Mouse (Mus musculus) lung, postnatal 0 days (tissue): ENCODE data around the gene Serping1. TPM values are rescaled to one million over a fixed set of nuclear protein-coding genes. Genes with fewer than 3 reads are reported as not detected.

Source experiments
- ATAC-seq: fragments of 200-750 bp; cut with Nextera tagmentation; 2 replicates; pipeline ENCODE4 v1.8.0; 2017; ENCODE audit warnings: moderate library complexity
- DNase-seq: peaks from one replicate; pipeline ENCODE4 v3.0.0-alpha.2; 2016; ENCODE audit warnings: low spot score
- H3K27ac ChIP-seq: fragments of 300-500 bp; sonication (generic); 2 replicates; pipeline ENCODE4 v1.5.1; 2014; ENCODE audit warnings: antibody characterized with exemption, mild to moderate bottlenecking, low read length, mixed read lengths
- H3K27me3 ChIP-seq: fragments of 300-500 bp; sonication (generic); replicated peaks from 2 replicates; pipeline ENCODE4 v1.6.1; 2014; ENCODE audit warnings: low read length, mixed read lengths; ENCODE audit not compliant: insufficient read depth
- H3K36me3 ChIP-seq: fragments of 300-500 bp; sonication (generic); 2 replicates; pipeline ENCODE4 v1.6.1; 2014; ENCODE audit warnings: low read length, mixed read lengths; ENCODE audit not compliant: insufficient read depth
- H3K4me1 ChIP-seq: fragments of 300-500 bp; sonication (generic); 2 replicates; pipeline ENCODE4 v1.6.1; 2014; ENCODE audit warnings: antibody characterized with exemption, low read depth, low read length, mixed read lengths; ENCODE audit not compliant: insufficient read depth
- H3K4me2 ChIP-seq: fragments of 300-500 bp; sonication (generic); replicated peaks from 2 replicates; pipeline ENCODE4 v1.6.1; 2014; ENCODE audit warnings: low read depth, mild to moderate bottlenecking, low read length, moderate library complexity, mixed read lengths
- H3K4me3 ChIP-seq: fragments of 300-500 bp; sonication (generic); 2 replicates; pipeline ENCODE4 v1.5.1; 2014; ENCODE audit warnings: low read depth, low read length
- H3K9ac ChIP-seq: fragments of 300-500 bp; sonication (generic); replicated peaks from 2 replicates; pipeline ENCODE4 v1.6.1; 2014; ENCODE audit warnings: low read depth, mild to moderate bottlenecking
- H3K9me3 ChIP-seq: fragments of 300-500 bp; sonication (generic); 2 replicates; pipeline ENCODE4 v1.6.1; 2016; ENCODE audit warnings: low read length, mixed read lengths
- CTCF ChIP-seq: IDR thresholded peaks from 2 replicates; pipeline ENCODE4 v1.5.1; 2016; ENCODE audit warnings: antibody characterized with exemption, mild to moderate bottlenecking
- EP300 ChIP-seq: IDR thresholded peaks from 2 replicates; pipeline ENCODE4 v1.6.1; 2016; ENCODE audit warnings: antibody characterized with exemption, mild to moderate bottlenecking, control low read depth
- WGBS: fragments of 180-500 bp; shearing (Covaris S2); extraction: QIAGEN DNeasy Blood & Tissue Kit; methylation state at CpG from one replicate; pipeline ENCODE4 v1.1.7; 2014; 5-methylcytosine and 5-hydroxymethylcytosine counted together
- polyA plus RNA-seq: library from polyadenylated mRNA; unstranded; fragments of >200 nt; fragmentation: Nextera tagmentation; extraction: Ambion mirVana; gene quantifications from 2 replicates; pipeline ENCODE4 v1.2.1, GENCODE M21; 2015

Serping1 gene
- polyA plus RNA-seq, 1 experiment from 2014 or later, result 283 TPM

GRCm38 (mm10) chr2:84792516-84792915 lies 17.3 kb upstream of the Serping1 start:
- H3K36me3 ChIP-seq, result no peaks in the 10 kb centered on the region
- 0 out of 2 replicates have a peak, but pooled peaks cover 3% of the 10 kb centered on the region for H3K4me1 ChIP-seq
- no peak for TF ChIP-seq CTCF
- TF ChIP-seq EP300, result no peak; the same call in 1 of the 2 replicates
- H3K4me2 ChIP-seq, result no peak overlapping the region
- no peaks in the 10 kb centered on the region for H3K9me3 ChIP-seq
- peak; percentile 68 for ATAC-seq
- WGBS, result 25% methylated on average over 3 of the region's 3 CpGs
- H3K27me3 ChIP-seq, result no peaks in the 10 kb centered on the region
- peak; percentile 63 for DNase-seq
- H3K9ac ChIP-seq, result no peak overlapping the region
- H3K27ac ChIP-seq, result no peak overlapping the region
- no peak overlapping the region for H3K4me3 ChIP-seq

GRCm38 (mm10) chr2:84790418-84790817 lies 15.2 kb upstream of the Serping1 start:
- TF ChIP-seq EP300, result no peak
- TF ChIP-seq CTCF, result no peak
- Histone ChIP-seq H3K27me3 (no peaks in the 10 kb centered on the region), H3K27ac (no peak overlapping the region), H3K4me3 (no peak overlapping the region), H3K36me3 (no peaks in the 10 kb centered on the region), H3K4me2 (no peak overlapping the region), H3K9ac (no peak overlapping the region), H3K9me3 (no peaks in the 10 kb centered on the region), H3K4me1 (0 out of 2 replicates have a peak, but pooled peaks cover 3% of the 10 kb centered on the region)
- 58% methylated on average over 9 of the region's 9 CpGs for WGBS
- DNase-seq (no peak), ATAC-seq (no peak)

- H3K9me3 ChIP-seq, result no peaks in the 10 kb centered on the region
- TF ChIP-seq CTCF, result no peak
- TF ChIP-seq EP300, result no peak
- H3K27me3 ChIP-seq, result no peaks in the 10 kb centered on the region
- DNase-seq (peak; percentile 65), ATAC-seq (peak; percentile 23)
- H3K27ac ChIP-seq, result 0 out of 2 replicates have a peak overlapping the region, but pooled peaks have one; percentile 3
- 0 out of 2 replicates have a peak, but pooled peaks cover 3% of the 10 kb centered on the region for H3K4me1 ChIP-seq
- H3K9ac ChIP-seq, result no peak overlapping the region
- H3K4me2 ChIP-seq, result no peak overlapping the region
- H3K4me3 ChIP-seq, result no peak overlapping the region
- H3K36me3 ChIP-seq, result no peaks in the 10 kb centered on the region
- WGBS, result 58% methylated on average over 3 of the region's 3 CpGs
Measured at GRCm38 (mm10) chr2:84788316-84788715, 13.1 kb upstream of the Serping1 start.

DNA sequence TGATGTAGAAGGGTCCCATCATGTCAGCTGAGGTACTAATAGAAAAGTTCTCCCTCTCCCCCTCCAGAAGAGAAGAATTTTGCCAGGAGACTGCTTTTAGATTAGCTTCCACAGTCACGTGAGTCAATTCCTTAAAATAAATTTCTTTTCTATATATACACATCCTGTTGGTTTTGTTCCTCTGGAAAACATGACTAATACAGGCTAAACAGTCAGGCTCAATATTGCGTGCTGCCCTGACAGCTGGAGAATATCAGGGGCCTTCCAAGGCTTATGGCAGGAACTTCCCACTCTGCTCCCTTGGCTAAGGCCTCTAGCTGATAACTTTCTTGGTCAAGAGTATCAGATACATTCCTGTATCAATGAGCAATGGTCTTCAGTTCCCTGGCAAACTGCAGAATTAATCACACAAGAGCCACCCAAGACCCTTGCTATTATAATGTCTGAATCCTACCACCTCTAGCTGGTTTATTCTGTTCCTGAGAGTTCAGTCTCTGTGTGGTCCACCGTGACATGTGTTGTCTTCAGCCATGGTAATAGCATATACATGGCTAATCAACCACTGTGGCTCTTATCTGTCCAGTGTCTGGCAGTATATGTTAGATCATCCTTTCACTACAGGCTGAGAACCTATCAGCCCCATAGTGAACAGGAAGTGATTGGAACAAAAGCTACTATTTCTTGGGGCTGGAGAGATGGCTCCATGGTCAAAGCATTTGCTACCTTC lies 8.8 kb upstream of the Serping1 start:
- H3K4me1 ChIP-seq, result 0 out of 2 replicates have a peak, but pooled peaks cover 3% of the 10 kb centered on the region
- TF ChIP-seq CTCF (no peak), EP300 (peak; percentile 44; the same call in 1 of the 2 replicates)
- DNase-seq (peak; percentile 90), ATAC-seq (peak; percentile 94)
- peak overlapping the region; percentile 68 for H3K27ac ChIP-seq
- no peak overlapping the region for H3K9ac ChIP-seq
- WGBS, result 39% methylated on average over 3 of the region's 3 CpGs
- H3K9me3 ChIP-seq, result no peaks in the 10 kb centered on the region
- no peaks in the 10 kb centered on the region for H3K36me3 ChIP-seq
- no peak overlapping the region for H3K4me2 ChIP-seq
- H3K4me3 ChIP-seq, result no peak overlapping the region
- no peaks in the 10 kb centered on the region for H3K27me3 ChIP-seq

GRCm38 (mm10) chr2:84783315-84783714 lies 8.1 kb upstream of the Serping1 start:
- TF ChIP-seq EP300 (no peak), CTCF (no peak)
- DNase-seq (no peak), ATAC-seq (no peak)
- no peaks in the 10 kb centered on the region for H3K27me3 ChIP-seq
- H3K9ac ChIP-seq, result no peak overlapping the region
- H3K9me3 ChIP-seq, result no peaks in the 10 kb centered on the region
- no peak overlapping the region for H3K4me2 ChIP-seq
- WGBS, result 63% methylated on average over 1 of the region's 1 CpGs
- no peaks in the 10 kb centered on the region for H3K36me3 ChIP-seq
- H3K4me1 ChIP-seq, result no peaks in the 10 kb centered on the region
- H3K27ac ChIP-seq, result 0 out of 2 replicates have a peak overlapping the region, but pooled peaks have one; percentile 68
- H3K4me3 ChIP-seq, result no peak overlapping the region

DNA sequence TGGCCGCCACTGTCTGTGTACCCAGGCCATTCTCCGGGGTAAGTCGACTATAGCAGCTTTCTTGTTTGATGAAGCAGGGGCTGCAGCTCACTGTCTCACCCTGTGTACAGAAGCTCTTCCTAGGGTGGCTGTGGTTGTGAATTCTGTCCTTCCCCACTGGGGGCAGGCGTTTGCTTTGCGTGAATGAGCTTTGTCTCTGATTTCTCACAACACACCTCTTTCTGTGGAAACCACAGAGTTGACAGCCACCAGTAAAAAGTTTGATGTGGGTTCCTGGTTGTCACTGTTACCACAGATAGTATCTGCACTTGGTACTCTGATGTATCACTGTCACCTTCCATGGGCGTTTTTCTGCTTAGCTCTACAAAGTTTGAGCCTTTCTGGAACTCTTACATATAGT lies 4.0 kb upstream of the Serping1 start:
- H3K9ac ChIP-seq, result no peak overlapping the region
- no peaks in the 10 kb centered on the region for H3K36me3 ChIP-seq
- H3K4me3 ChIP-seq, result no peak overlapping the region
- DNase-seq, result peak; percentile 56
- H3K27ac ChIP-seq, result no peak overlapping the region
- 51% methylated on average over 6 of the region's 6 CpGs for WGBS
- H3K27me3 ChIP-seq, result no peaks in the 10 kb centered on the region
- no peaks in the 10 kb centered on the region for H3K4me1 ChIP-seq
- H3K4me2 ChIP-seq, result no peak overlapping the region
- H3K9me3 ChIP-seq, result no peaks in the 10 kb centered on the region
- ATAC-seq, result no peak
- peak; percentile 56 for TF ChIP-seq CTCF
- no peak for TF ChIP-seq EP300
